Mouse (Mus musculus) CH12F3 (cell line): ENCODE data around the gene Tex48.

Experiments
- in situ Hi-C: fragments of 300-500 bp; cut with MboI; formaldehyde crosslinking; loops from 2 replicates; pipeline ENCODE4 v1.14.3; 2020; ENCODE audit warnings: low sequenced_read_pairs

Tex48 gene

DNA sequence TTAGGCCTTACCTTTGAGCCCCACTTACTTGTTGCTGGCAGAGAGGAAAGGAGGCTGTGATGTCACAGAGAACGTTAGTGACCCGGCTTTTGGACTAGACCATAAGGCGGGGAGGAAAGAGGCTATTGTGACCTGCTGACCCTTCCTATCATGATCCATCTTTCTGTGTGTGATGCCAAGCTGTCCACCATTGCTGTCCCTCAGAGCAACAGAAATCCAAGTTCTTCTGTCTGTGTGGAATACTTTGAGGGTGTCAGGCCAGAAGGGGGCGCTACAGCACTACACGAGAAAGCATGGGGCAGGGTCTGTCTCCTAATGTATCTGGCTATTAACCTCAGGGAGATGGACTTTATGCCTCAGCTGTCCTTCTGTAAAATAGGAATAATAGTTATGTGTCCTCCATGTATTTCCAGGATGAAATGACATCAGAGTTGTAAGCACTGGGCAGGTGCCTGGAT is at the start of gene Tex48:
Gene Tex48 (minus strand): TSS at position 51 of the 458 bp plus-strand sequence.
- in situ Hi-C loops: no loop called here

DNA sequence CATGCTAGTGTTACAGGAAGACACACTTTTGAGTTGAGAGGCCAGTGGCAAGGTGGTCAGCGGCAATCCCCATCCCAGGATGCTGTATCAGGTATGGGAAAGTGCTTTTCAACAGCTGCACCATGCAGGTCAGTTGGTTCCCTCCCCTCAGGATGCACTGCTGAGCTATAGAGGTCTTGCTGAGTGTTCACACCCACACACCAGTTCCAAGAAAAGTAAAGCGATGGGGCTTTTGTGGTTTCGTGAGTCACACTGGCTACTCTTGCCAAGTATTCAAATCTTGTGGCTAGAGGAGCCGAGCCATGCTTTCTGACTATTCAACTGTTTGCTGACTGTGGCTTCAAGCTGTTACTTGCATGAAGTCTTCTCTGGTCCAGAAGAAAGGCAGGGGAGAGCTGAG is 46.0 kb upstream of the Tex48 start:
- in situ Hi-C loops: no loop called here

GRCm38 (mm10) chr4:63665738-63666137 is 43.5 kb upstream of the Tex48 start:
- in situ Hi-C loops: no loop called here

DNA sequence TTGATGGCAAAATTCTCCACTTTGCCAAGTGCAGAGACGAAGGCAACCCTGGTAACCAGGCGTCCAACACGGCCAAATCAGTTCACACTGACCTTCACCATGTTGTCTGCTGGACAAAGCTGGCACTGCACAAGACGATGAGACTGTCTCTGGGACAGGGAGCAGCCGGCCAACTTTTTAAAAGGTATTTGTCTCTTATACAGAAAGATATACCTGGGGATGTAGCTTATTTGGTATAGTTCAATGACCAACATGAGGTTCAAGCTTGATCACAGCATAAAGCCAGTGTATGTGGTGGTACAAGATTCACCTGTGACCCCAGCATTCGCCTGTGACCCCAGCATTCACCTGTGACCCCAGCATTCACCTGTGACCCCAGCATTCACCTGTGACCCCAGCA is 41.1 kb upstream of the Tex48 start, which contains the start of gene Gm11214:
Gene Gm11214 (minus strand): TSS at position 101 of the 400 bp plus-strand sequence.
- in situ Hi-C loops: no loop called here

DNA sequence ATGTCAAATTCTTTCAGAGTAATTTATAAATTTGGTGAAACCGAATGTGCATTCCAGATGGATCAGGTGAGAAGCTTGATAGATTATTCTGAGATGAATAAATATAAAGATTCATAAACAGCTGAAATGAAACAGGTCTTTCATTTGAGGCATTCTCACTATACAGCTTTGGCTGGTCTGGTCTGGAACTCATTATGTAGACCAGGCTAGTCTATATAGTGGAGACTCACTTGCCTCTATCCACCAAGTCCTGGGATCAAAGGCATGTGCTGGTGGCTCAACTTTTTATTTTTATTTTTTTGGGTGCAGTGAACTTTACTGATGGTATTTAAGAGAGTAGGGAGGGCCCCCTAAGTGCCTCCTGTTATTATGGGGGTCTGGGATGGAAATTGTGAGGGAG is 39.6 kb upstream of the Tex48 start:
- in situ Hi-C loops: no loop called here

GRCm38 (mm10) chr4:63661426-63661825 is 39.2 kb upstream of the Tex48 start:
- in situ Hi-C loops: no loop called here

- in situ Hi-C loops: no loop called here
Observed at GRCm38 (mm10) chr4:63659775-63660174, 37.5 kb upstream of the Tex48 start.

GRCm38 (mm10) chr4:63659086-63659485 is 36.9 kb upstream of the Tex48 start:
- in situ Hi-C loops: no loop called here

- in situ Hi-C loops: no loop called here
Observed at GRCm38 (mm10) chr4:63654381-63654780, 32.2 kb upstream of the Tex48 start.

DNA sequence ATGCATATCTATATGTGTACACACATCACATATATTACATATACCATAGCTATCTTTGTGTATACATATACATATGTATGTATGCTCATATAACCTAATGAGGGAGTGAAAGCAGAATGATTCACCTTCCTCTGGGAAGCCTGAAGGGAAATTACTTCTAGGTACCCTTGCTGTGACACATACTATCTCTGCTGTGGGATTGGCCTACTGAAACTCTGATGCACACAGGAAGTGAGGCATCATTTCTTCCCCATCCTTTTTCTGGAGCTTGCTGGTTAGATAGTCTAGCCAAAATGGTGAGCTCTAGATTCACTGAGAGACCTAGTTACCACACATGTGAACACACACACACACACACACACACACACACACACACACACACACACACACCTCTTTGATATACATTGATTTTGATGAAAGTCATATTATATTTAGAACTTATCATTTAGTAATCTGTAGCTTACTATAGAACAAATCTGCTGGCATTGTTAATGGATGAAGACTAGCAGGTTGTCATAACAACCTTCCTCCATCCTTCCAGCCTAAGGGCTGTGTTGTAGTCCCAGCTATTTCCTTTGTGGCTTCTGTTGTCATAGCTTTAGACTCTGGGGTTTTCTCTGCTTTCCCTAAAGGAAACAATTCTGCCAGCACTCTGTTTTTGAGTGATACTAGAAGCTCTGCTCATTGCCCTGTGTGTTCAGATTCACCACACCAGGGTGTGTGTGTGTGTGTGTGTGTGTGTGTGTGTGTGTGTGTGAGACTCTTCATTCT is 21.9 kb upstream of the Tex48 start:
- in situ Hi-C loops: no loop called here

DNA sequence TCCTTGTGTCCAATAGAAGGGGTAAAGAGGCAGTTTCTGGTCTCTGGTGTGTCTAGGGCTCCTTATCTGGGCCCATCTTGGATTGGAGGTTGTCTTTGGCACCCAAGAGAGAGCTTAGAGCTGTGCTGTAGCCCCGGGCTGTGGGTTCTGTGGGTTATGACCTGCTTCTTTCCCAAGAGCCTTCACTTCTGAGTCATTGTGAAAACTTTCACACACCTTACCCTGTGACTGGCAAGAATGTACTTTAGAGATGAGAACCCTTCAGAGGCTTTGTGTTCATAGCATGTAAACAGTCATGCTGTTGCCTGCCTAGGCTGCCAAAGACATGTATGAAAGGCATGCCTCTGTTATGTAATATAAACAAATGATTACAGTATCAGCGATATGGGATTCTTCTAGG is 17.6 kb upstream of the Tex48 start:
- in situ Hi-C loops: no loop called here

GRCm38 (mm10) chr4:63638603-63639002 is 16.4 kb upstream of the Tex48 start:
- in situ Hi-C loops: no loop called here

- in situ Hi-C loops: no loop called here
Observed at GRCm38 (mm10) chr4:63633181-63633580, 11.0 kb upstream of the Tex48 start.

GRCm38 (mm10) chr4:63627111-63627510 is 4.9 kb upstream of the Tex48 start:
- in situ Hi-C loops: no loop called here

- in situ Hi-C loops: no loop called here
Observed at GRCm38 (mm10) chr4:63625563-63626080, 3.4 kb upstream of the Tex48 start.

DNA sequence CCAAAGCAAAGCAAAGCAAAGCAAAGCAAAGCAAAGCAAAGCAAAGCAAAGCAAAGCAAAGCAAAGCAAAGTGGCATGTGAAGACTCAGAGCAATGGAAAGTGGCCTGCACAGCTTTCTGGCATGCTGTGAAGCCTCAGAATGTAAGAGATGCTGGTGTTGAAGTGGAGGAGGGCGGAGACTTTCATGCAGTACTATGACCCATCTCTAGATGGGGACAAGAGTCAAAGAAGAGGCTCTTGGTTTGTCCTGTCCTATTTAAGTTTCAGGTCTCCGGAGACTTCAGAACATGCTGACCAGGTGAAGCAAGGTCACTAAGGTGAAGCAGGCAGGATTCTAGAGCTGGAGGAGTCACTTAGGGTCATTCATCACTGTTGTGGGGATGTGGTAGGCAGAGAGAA is 367 bp downstream of the Tex48 start:
- in situ Hi-C loops: no loop called here

DNA sequence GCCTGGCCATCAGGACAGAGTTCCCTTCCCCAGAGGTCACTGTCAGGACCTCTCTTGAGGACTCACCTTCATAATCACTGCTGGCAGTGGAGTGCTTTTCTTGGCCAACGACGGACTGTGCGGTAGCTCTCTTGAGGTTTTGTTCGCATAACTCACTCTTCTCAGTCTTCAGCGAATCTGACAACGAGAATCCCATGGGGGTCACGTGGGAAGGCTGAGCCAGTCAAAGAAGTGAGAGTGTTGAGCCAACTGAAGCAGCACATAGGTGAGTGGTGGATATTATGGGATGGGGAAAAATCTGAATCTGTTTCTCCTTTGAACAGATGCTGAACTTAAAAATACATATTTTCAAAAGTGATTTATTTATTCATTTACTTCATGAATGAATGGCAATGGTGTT is 13.8 kb downstream of the Tex48 start:
- in situ Hi-C loops: no loop called here

- in situ Hi-C loops: no loop called here
Observed at GRCm38 (mm10) chr4:63605968-63606367, 16.3 kb downstream of the Tex48 start.

DNA sequence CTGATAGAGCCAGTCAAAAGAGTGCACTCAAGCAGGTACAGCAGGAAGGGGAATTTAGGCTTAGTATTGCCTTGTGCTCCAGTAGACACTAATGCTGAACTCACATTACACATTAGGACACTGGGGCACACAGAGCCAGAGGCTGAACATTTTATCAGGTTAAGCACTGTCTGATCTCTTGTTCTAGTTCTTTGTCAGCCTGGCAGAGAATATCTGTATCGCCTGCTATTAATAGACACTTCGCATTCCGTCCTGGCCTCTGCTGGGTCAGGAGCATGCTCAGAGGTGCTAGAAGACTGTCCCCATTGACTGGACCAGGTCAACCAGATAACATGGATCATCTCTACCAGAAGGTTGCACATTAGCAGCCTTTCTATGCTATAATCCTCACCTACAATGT is 16.7 kb downstream of the Tex48 start:
- in situ Hi-C loops: no loop called here

DNA sequence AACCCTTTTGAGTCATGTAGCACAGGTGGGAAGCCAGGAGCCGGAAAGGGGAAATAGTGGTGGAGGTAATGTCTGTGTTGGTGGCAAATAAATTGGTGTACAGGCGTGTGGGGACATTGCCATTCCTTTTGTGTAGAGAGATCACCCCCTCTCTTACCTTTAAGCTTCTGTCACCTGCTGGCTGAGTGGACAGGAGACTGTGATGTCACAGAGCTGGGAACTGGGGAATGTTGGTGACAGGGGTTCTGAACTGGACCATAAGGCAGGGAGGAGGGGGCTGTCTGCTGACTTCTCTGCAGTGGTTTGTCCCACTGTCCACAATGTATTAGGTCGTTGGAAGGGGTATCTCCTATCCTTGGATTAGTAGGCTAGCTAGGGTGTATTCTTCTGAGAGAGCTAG is 17.3 kb downstream of the Tex48 start, which contains the start of gene Gm11213:
Gene Gm11213 (minus strand): TSS at position 317 of the 400 bp plus-strand sequence.
- in situ Hi-C loops: no loop called here

- in situ Hi-C loops: no loop called here
Observed at GRCm38 (mm10) chr4:63601263-63601662, 21.0 kb downstream of the Tex48 start.

- in situ Hi-C loops: no loop called here
Observed at GRCm38 (mm10) chr4:63600786-63601185, 21.4 kb downstream of the Tex48 start.
